Mouse (Mus musculus) naive thymus-derived CD4-positive, alpha-beta T cell, adult 2 months (primary cell): Measurements from ENCODE around the gene Erc2.
"Not testable (repeated sequence)": the region's sequence is repeated elsewhere in the genome, so short reads cannot be mapped to it uniquely, and the experiment has no call there.

Experiments
- DNase-seq: peaks from one replicate; pipeline ENCODE4 v3.0.0-alpha.2; 2011; ENCODE audit warnings: low read depth

Erc2 gene

GRCm38 (mm10) chr14:27835351-27835750 lies 213.1 kb downstream of the Erc2 start:
- no peak for DNase-seq

GRCm38 (mm10) chr14:27837601-27838105 lies 215.4 kb downstream of the Erc2 start:
- no peak for DNase-seq

- DNase-seq, result no peak
These were observed 217.9 kb downstream of the Erc2 start for GRCm38 (mm10) chr14:27840120-27840519.

GRCm38 (mm10) chr14:27846875-27847274 lies 224.6 kb downstream of the Erc2 start:
- DNase-seq, result no peak

- DNase-seq, result no peak
These were observed 225.1 kb downstream of the Erc2 start for GRCm38 (mm10) chr14:27847291-27847690.

- no peak for DNase-seq
These were observed 229.0 kb downstream of the Erc2 start for GRCm38 (mm10) chr14:27851231-27851630.

GRCm38 (mm10) chr14:27852606-27853005 lies 230.4 kb downstream of the Erc2 start:
- no peak for DNase-seq

GRCm38 (mm10) chr14:27860371-27861046 lies 238.3 kb downstream of the Erc2 start:
- no peak for DNase-seq

- no peak for DNase-seq
These were observed 240.1 kb downstream of the Erc2 start for GRCm38 (mm10) chr14:27862299-27862698.

GRCm38 (mm10) chr14:27867386-27867785 lies 245.2 kb downstream of the Erc2 start:
- DNase-seq, result no peak

- DNase-seq, result no peak
These were observed 251.4 kb downstream of the Erc2 start for GRCm38 (mm10) chr14:27873619-27874018.

- no peak for DNase-seq
These were observed 253.8 kb downstream of the Erc2 start for GRCm38 (mm10) chr14:27875991-27876411.

- no peak for DNase-seq
These were observed 259.7 kb downstream of the Erc2 start for GRCm38 (mm10) chr14:27881972-27882371.

GRCm38 (mm10) chr14:27886337-27886736 lies 264.1 kb downstream of the Erc2 start:
- DNase-seq, result not testable (repeated sequence)

- DNase-seq, result no peak
These were observed 265.3 kb downstream of the Erc2 start for GRCm38 (mm10) chr14:27887488-27887887.

- no peak for DNase-seq
These were observed 267.4 kb downstream of the Erc2 start for GRCm38 (mm10) chr14:27889650-27890049.

GRCm38 (mm10) chr14:27892416-27892815 lies 270.2 kb downstream of the Erc2 start:
- DNase-seq, result no peak

GRCm38 (mm10) chr14:27901772-27902171 lies 279.5 kb downstream of the Erc2 start:
- no peak for DNase-seq

- DNase-seq, result no peak
These were observed 299.6 kb downstream of the Erc2 start for GRCm38 (mm10) chr14:27921656-27922373.

- DNase-seq, result no peak
These were observed 305.1 kb downstream of the Erc2 start for GRCm38 (mm10) chr14:27927369-27927768.

- DNase-seq, result no peak
These were observed 311.3 kb downstream of the Erc2 start for GRCm38 (mm10) chr14:27933533-27933932.

- no peak for DNase-seq
These were observed 313.5 kb downstream of the Erc2 start for GRCm38 (mm10) chr14:27935714-27936113.

GRCm38 (mm10) chr14:27937922-27938321 lies 315.7 kb downstream of the Erc2 start:
- DNase-seq, result no peak
